In genomic region chr4:140723801-140724200, GRCm38 (mm10) we compare ENCODE assay signal across 8 mouse cellular contexts. TPM values are rescaled to one million over a fixed set of nuclear protein-coding genes. Genes with fewer than 3 reads are reported as not detected.
DNase-seq lines count a peak whose midpoint lies in the region; ATAC-seq lines count a peak whose summit lies in the region.

No protein-coding gene starts in this region.

- peak; percentile 47 for ATAC-seq in CD4-positive, CD25-positive, alpha-beta regulatory T cell, adult 4 months
- 0 out of 2 replicates have a peak, but pooled peaks have one; percentile 33 for ATAC-seq in intestine, embryonic 16.5 days
- peak; percentile 63 for ATAC-seq in megakaryocyte, adult 5-6 weeks (ENCODE audit: poor library complexity, severe bottlenecking)

- WGBS in embryonic facial prominence, embryonic 10.5 days = 63% methylated on average over 5 of the region's 5 CpGs
- 50% methylated on average over 5 of the region's 5 CpGs for WGBS in intestine, embryonic 16.5 days

- no peak overlapping the region for H3K4me2 ChIP-seq in intestine, embryonic 16.5 days (ENCODE audit: low read depth, low read length)

- H3K9me3 ChIP-seq in embryonic facial prominence, embryonic 10.5 days = no peaks in the 10 kb centered on the region
- H3K9me3 ChIP-seq in intestine, embryonic 16.5 days (ENCODE audit: control insufficient read depth, low read length) = no peaks in the 10 kb centered on the region

- no peaks in the 10 kb centered on the region for H3K27me3 ChIP-seq in embryonic facial prominence, embryonic 10.5 days (replicated peaks; ENCODE audit: low read depth, poor library complexity, severe bottlenecking)
- H3K27me3 ChIP-seq in intestine, embryonic 16.5 days (replicated peaks; ENCODE audit: control insufficient read depth, insufficient read depth, low read length) = no peaks in the 10 kb centered on the region

- no peak overlapping the region for H3K27ac ChIP-seq in embryonic facial prominence, embryonic 10.5 days (replicated peaks)
- H3K27ac ChIP-seq in intestine, embryonic 16.5 days (ENCODE audit: low read length) = no peak overlapping the region

- peak; percentile 19 for DNase-seq in cerebellum, adult 8-10 months
- DNase-seq in cerebellum, adult 18-20 months = no peak
- peak; percentile 67 for DNase-seq in embryonic facial prominence, embryonic 10.5 days (ENCODE audit: low spot score)
- peak; percentile 59 for DNase-seq in thymus, postnatal 14 days
- DNase-seq in ovary, postnatal 14 days (ENCODE audit: low spot score) = no peak

- H3K36me3 ChIP-seq in embryonic facial prominence, embryonic 10.5 days (replicated peaks) = peaks cover 91% of the 10 kb centered on the region
- H3K36me3 ChIP-seq in intestine, embryonic 16.5 days (ENCODE audit: control insufficient read depth, insufficient read depth, low read length) = peaks cover 7% of the 10 kb centered on the region

- no peak overlapping the region for H3K4me3 ChIP-seq in embryonic facial prominence, embryonic 10.5 days
- H3K4me3 ChIP-seq in intestine, embryonic 16.5 days (ENCODE audit: low read length) = no peak overlapping the region

- 0 out of 2 replicates have a peak, but pooled peaks cover 7% of the 10 kb centered on the region for H3K4me1 ChIP-seq in embryonic facial prominence, embryonic 10.5 days
- no peaks in the 10 kb centered on the region for H3K4me1 ChIP-seq in intestine, embryonic 16.5 days (ENCODE audit: control insufficient read depth, insufficient read depth, low read length)

- no peak overlapping the region for H3K9ac ChIP-seq in intestine, embryonic 16.5 days (ENCODE audit: low read depth, low read length)

RNA-seq across cellular contexts. Expression of gene Padi6, which starts 18.6 kb away (rescaled TPM):
- polyA plus RNA-seq in CD4-positive, CD25-positive, alpha-beta regulatory T cell, adult 4 months (2017; shearing (Covaris generic)) = not detected
- not detected in 2 replicates for polyA plus RNA-seq in embryonic facial prominence, embryonic 10.5 days (2016; fragmentation: Nextera tagmentation; extraction: Ambion mirVana)
- polyA plus RNA-seq in intestine, embryonic 16.5 days (2015; fragmentation: Nextera tagmentation; extraction: Ambion mirVana) = 0.07 TPM in 2 replicates
- not detected in 2 replicates for total RNA-seq in megakaryocyte, adult 5-6 weeks (2015)
- not detected in 2 replicates for total RNA-seq in megakaryocyte, adult 5-6 weeks (2017)

RNA-seq across cellular contexts. Expression of gene Rcc2, which starts 23.5 kb away (rescaled TPM):
- polyA plus RNA-seq in CD4-positive, CD25-positive, alpha-beta regulatory T cell, adult 4 months (2017; shearing (Covaris generic)) = 10 to 100 TPM; 18.7 to 20.4 TPM
- polyA plus RNA-seq in embryonic facial prominence, embryonic 10.5 days (2016; fragmentation: Nextera tagmentation; extraction: Ambion mirVana) = 54.4 and 59.8 TPM in 2 replicates
- 12.6 and 13.7 TPM in 2 replicates for polyA plus RNA-seq in intestine, embryonic 16.5 days (2015; fragmentation: Nextera tagmentation; extraction: Ambion mirVana)
- 30.3 and 37.4 TPM in 2 replicates for total RNA-seq in megakaryocyte, adult 5-6 weeks (2015)
- 50.8 and 57.3 TPM in 2 replicates for total RNA-seq in megakaryocyte, adult 5-6 weeks (2017)

RNA-seq across cellular contexts. Expression of gene Padi4, which starts 50.2 kb away (rescaled TPM):
- polyA plus RNA-seq in CD4-positive, CD25-positive, alpha-beta regulatory T cell, adult 4 months (2017; shearing (Covaris generic)) = under 1 TPM; 0.30 to 0.85 TPM
- polyA plus RNA-seq in embryonic facial prominence, embryonic 10.5 days (2016; fragmentation: Nextera tagmentation; extraction: Ambion mirVana) = 0.30 and 0.49 TPM in 2 replicates
- polyA plus RNA-seq in intestine, embryonic 16.5 days (2015; fragmentation: Nextera tagmentation; extraction: Ambion mirVana) = 4.4 and 5.9 TPM in 2 replicates
- total RNA-seq in megakaryocyte, adult 5-6 weeks (2015) = 54.2 and 58.1 TPM in 2 replicates
- total RNA-seq in megakaryocyte, adult 5-6 weeks (2017) = 60.7 and 63.3 TPM in 2 replicates

RNA-seq across cellular contexts. Expression of gene Arhgef10l, which starts 58.0 kb away (rescaled TPM):
- under 1 TPM in 1 of 2 experiments, not detected in 1; 0.16 TPM for polyA plus RNA-seq in CD4-positive, CD25-positive, alpha-beta regulatory T cell, adult 4 months (2017; shearing (Covaris generic))
- 17.9 and 18.2 TPM in 2 replicates for polyA plus RNA-seq in embryonic facial prominence, embryonic 10.5 days (2016; fragmentation: Nextera tagmentation; extraction: Ambion mirVana)
- 12.1 and 14.3 TPM in 2 replicates for polyA plus RNA-seq in intestine, embryonic 16.5 days (2015; fragmentation: Nextera tagmentation; extraction: Ambion mirVana)
- total RNA-seq in megakaryocyte, adult 5-6 weeks (2015) = 22.8 and 25.3 TPM in 2 replicates
- 72.2 and 83.3 TPM in 2 replicates for total RNA-seq in megakaryocyte, adult 5-6 weeks (2017)

Comparison
In these comparisons a context has a peak if more than half of its experiments do, and no peak if none do; other contexts are left out.
1. DNase-seq: peak in cerebellum, adult 8-10 months (single experiment), embryonic facial prominence, embryonic 10.5 days (single experiment) and thymus, postnatal 14 days (single experiment); none in cerebellum, adult 18-20 months (0 of 2) and ovary, postnatal 14 days (single experiment).
2. Peak in every context shown above with its lines, with median percentiles within 50 percentile points of each other: ATAC-seq.